Mouse (Mus musculus): Measurements from ENCODE around the gene Cux2. TPM values are rescaled to one million over a fixed set of nuclear protein-coding genes. Genes with fewer than 3 reads are reported as not detected.

Cux2 gene
- polyA plus RNA-seq, 1 experiment from 2014 or later, result 4.1 TPM

DNA sequence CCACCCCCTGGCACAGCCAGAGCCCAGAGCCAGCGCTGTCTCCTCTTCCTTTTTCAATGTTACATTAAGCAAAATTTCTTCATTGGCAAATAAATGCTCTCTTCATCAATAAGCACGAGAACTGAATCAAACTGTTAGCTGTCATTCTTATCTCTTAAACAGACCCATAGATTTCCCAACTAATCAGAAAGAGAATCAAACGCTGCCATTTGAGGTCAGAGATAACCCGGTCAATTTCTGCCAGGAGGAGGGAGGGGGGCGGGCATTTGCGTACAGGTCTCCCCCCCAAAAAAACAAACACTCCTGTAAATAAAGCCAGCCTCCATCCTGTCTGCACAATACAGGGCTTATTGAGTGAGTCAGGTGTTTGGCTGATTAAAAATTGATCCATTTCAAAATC, 33.2 kb downstream of the Cux2 start:
- H3K27ac ChIP-seq (replicated peaks), result no peak overlapping the region
- H3K4me1 ChIP-seq, result 0 out of 2 replicates have a peak, but pooled peaks cover 5% of the 10 kb centered on the region
- no peak overlapping the region for H3K9ac ChIP-seq
- no peak overlapping the region for H3K4me2 ChIP-seq (replicated peaks)
- WGBS, result 77% methylated on average over 6 of the region's 6 CpGs
- no peaks in the 10 kb centered on the region for H3K9me3 ChIP-seq (replicated peaks)
- ATAC-seq (ENCODE audit: insufficient number of reproducible peaks, low FRiP score, low TSS enrichment, low read depth), result no peak
- H3K27me3 ChIP-seq, result no peaks in the 10 kb centered on the region
- H3K4me3 ChIP-seq (replicated peaks), result no peak overlapping the region
- no peaks in the 10 kb centered on the region for H3K36me3 ChIP-seq

DNA sequence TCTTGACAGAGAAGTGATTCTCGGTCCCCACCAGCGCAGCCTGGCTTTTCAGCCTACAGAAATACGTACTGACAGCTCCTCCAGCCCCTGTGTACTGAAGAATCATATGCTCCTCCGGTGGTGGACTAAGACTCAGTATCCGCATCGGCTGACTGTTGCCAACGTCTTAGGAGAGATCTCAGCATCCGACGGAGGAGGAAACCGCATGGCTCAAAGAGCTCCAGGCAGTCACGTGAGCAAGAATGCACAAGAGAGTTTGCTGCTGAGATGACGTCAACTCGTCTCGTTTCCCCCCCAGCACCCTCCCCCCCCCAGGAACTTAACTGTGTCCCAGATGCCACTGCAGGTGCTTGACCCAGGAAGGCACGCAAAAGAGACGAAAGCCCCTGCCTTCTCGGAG, 34.8 kb downstream of the Cux2 start:
- Histone ChIP-seq H3K27me3 (no peaks in the 10 kb centered on the region), H3K4me2 (replicated peaks) (no peak overlapping the region), H3K27ac (replicated peaks) (no peak overlapping the region), H3K9ac (no peak overlapping the region), H3K9me3 (replicated peaks) (no peaks in the 10 kb centered on the region), H3K4me3 (replicated peaks) (no peak overlapping the region), H3K36me3 (no peaks in the 10 kb centered on the region), H3K4me1 (0 out of 2 replicates have a peak, but pooled peaks cover 5% of the 10 kb centered on the region)
- 68% methylated on average over 17 of the region's 17 CpGs for WGBS
- no peak for ATAC-seq (ENCODE audit: insufficient number of reproducible peaks, low FRiP score, low TSS enrichment, low read depth)

GRCm38 (mm10) chr5:122014671-122015070, 35.2 kb downstream of the Cux2 start:
- Histone ChIP-seq H3K27me3 (no peaks in the 10 kb centered on the region), H3K9ac (no peak overlapping the region), H3K36me3 (no peaks in the 10 kb centered on the region), H3K4me3 (replicated peaks) (no peak overlapping the region), H3K4me1 (0 out of 2 replicates have a peak, but pooled peaks cover 5% of the 10 kb centered on the region), H3K9me3 (replicated peaks) (no peaks in the 10 kb centered on the region), H3K27ac (replicated peaks) (no peak overlapping the region), H3K4me2 (replicated peaks) (no peak overlapping the region)
- 83% methylated on average over 8 of the region's 8 CpGs for WGBS
- ATAC-seq (ENCODE audit: insufficient number of reproducible peaks, low FRiP score, low TSS enrichment, low read depth), result no peak

DNA sequence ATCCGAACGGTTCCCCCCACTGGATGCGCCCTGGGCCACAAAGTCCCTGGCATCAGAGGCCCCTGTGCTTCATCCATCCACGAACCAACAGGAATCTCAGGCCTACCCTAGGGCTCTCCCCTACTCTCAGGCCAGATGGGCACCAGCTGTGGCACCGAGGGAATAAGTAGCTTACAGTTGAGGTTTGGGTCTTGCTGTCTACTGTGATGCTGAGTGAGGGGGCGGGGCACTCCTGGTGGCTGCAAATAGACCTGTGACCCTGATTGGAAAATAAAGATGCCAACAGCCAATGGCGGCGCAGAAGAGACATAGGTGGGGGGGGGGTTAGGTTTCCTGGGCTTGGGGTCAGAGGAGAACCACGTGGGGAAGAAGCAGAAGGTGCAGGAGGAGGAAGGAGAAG, 38.6 kb downstream of the Cux2 start:
- H3K27ac ChIP-seq (replicated peaks), result no peak overlapping the region
- no peak overlapping the region for H3K9ac ChIP-seq
- no peaks in the 10 kb centered on the region for H3K36me3 ChIP-seq
- H3K27me3 ChIP-seq, result no peaks in the 10 kb centered on the region
- no peak for ATAC-seq (ENCODE audit: insufficient number of reproducible peaks, low FRiP score, low TSS enrichment, low read depth)
- H3K9me3 ChIP-seq (replicated peaks), result no peaks in the 10 kb centered on the region
- no peak overlapping the region for H3K4me3 ChIP-seq (replicated peaks)
- WGBS, result 26% methylated on average over 9 of the region's 9 CpGs
- no peaks in the 10 kb centered on the region for H3K4me1 ChIP-seq
- no peak overlapping the region for H3K4me2 ChIP-seq (replicated peaks)

- WGBS, result 81% methylated on average over 10 of the region's 10 CpGs
- H3K9me3 ChIP-seq (replicated peaks), result no peaks in the 10 kb centered on the region; the same call in 1 of the 2 replicates
- H3K9ac ChIP-seq, result no peak overlapping the region
- no peak for ATAC-seq (ENCODE audit: insufficient number of reproducible peaks, low FRiP score, low TSS enrichment, low read depth)
- H3K27ac ChIP-seq (replicated peaks), result no peak overlapping the region
- no peak overlapping the region for H3K4me2 ChIP-seq (replicated peaks)
- H3K27me3 ChIP-seq, result no peaks in the 10 kb centered on the region
- no peaks in the 10 kb centered on the region for H3K4me1 ChIP-seq
- H3K36me3 ChIP-seq, result no peaks in the 10 kb centered on the region
- H3K4me3 ChIP-seq (replicated peaks), result no peak overlapping the region
Measured at GRCm38 (mm10) chr5:122007946-122008441, 41.9 kb downstream of the Cux2 start.

DNA sequence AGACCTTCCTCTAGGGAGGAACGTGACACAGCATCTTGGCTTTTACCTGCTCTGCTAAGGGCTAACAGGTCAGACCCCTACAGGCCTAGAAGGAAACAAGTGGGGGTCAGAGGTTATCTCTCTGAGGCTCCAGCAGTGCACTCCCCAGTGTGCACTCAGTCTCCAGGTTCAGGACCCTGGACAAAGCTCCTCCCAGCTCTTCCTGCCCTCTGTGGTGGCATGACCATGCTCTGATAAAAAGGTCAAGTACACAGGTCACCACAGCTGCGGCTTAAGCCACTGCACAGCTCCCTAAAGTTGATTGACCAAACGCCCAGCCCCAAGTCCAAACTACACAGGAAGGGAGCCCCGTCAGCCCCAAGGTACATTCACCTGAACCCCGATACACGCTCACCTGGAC, 46.4 kb downstream of the Cux2 start:
- WGBS, result 60% methylated on average over 6 of the region's 6 CpGs
- no peak for ATAC-seq (ENCODE audit: insufficient number of reproducible peaks, low FRiP score, low TSS enrichment, low read depth)
- H3K9ac ChIP-seq, result no peak overlapping the region
- no peaks in the 10 kb centered on the region for H3K27me3 ChIP-seq
- H3K9me3 ChIP-seq (replicated peaks), result no peaks in the 10 kb centered on the region; the same call in 1 of the 2 replicates
- no peak overlapping the region for H3K4me3 ChIP-seq (replicated peaks)
- H3K27ac ChIP-seq (replicated peaks), result no peak overlapping the region
- H3K4me1 ChIP-seq, result 0 out of 2 replicates have a peak, but pooled peaks cover 2% of the 10 kb centered on the region
- no peak overlapping the region for H3K4me2 ChIP-seq (replicated peaks)
- no peaks in the 10 kb centered on the region for H3K36me3 ChIP-seq

DNA sequence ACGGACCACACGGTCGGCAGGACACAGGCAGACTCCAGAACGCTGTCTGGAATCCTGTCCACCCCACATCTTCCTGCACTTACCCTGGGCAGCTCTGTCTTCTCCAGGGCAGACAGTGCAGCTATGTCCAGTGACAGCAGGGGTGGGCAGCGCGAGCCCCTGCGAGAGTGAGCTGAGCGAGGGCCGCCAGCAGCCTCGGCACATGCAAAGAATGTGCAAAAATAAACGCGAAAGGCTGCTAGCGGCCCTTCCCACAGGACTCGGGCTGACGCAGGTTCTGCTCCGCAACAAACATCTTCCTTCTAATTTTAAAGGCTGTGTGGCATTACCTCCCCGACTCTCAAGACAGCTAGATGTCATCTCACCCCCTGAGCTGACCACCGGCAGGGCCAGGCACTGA, 47.8 kb downstream of the Cux2 start:
- Histone ChIP-seq H3K9me3 (replicated peaks) (no peaks in the 10 kb centered on the region; the same call in 1 of the 2 replicates), H3K36me3 (no peaks in the 10 kb centered on the region), H3K27ac (replicated peaks) (no peak overlapping the region), H3K4me2 (replicated peaks) (no peak overlapping the region), H3K4me3 (replicated peaks) (no peak overlapping the region), H3K27me3 (no peaks in the 10 kb centered on the region), H3K9ac (no peak overlapping the region), H3K4me1 (0 out of 2 replicates have a peak, but pooled peaks cover 2% of the 10 kb centered on the region)
- ATAC-seq (ENCODE audit: insufficient number of reproducible peaks, low FRiP score, low TSS enrichment, low read depth), result no peak
- WGBS, result 71% methylated on average over 18 of the region's 18 CpGs

DNA sequence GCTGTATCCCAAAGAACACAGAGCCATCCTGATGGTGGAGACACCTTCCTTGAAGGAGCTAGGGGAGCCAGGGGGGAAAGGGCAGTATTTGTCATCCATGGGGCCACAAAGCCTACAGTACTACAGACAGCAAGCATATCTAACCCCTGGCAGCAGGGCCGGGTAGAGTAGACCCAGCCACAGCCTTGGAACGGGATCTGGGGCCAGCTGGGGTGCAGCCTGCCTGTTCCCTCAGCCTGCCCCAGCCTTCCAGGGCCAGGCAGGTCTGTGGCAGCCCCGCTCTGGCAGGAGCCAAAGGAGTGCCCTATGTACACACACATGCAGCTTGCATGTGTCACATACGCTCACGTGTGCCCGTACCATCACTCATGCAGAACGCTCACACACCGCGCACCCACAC, 48.6 kb downstream of the Cux2 start:
- 0 out of 2 replicates have a peak, but pooled peaks cover 2% of the 10 kb centered on the region for H3K4me1 ChIP-seq

DNA sequence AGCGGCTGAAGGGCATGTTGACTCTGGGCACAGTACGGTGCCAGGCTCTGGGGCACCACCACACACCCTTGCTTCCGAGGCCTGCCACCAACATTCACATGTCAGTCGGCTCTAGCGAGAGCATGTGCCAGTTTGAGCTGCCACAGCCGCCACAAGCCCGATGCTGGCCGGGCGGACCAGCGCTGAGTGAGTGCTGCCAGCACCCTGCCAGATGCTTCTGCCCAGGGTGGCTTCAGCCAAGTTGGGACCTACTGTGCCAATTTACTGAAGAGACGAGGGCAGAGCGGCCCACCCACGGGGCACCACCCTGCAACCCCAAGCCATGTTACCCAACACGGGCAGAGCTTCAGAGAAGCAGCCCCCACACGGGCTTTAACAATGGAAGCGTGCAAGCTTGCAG, 49.5 kb downstream of the Cux2 start:
- Histone ChIP-seq H3K9me3 (replicated peaks) (no peaks in the 10 kb centered on the region; the same call in 1 of the 2 replicates), H3K4me1 (0 out of 2 replicates have a peak, but pooled peaks cover 2% of the 10 kb centered on the region), H3K36me3 (no peaks in the 10 kb centered on the region), H3K4me2 (replicated peaks) (no peak overlapping the region), H3K9ac (no peak overlapping the region), H3K27ac (replicated peaks) (no peak overlapping the region), H3K27me3 (0 out of 2 replicates have a peak, but pooled peaks cover 3% of the 10 kb centered on the region), H3K4me3 (replicated peaks) (no peak overlapping the region)
- ATAC-seq (ENCODE audit: insufficient number of reproducible peaks, low FRiP score, low TSS enrichment, low read depth), result no peak
- WGBS, result 82% methylated on average over 16 of the region's 16 CpGs

More for the DNA sequence above, 48.6 kb downstream of the Cux2 start:
- no peaks in the 10 kb centered on the region for H3K36me3 ChIP-seq
- no peak overlapping the region for H3K9ac ChIP-seq
- H3K27ac ChIP-seq (replicated peaks), result no peak overlapping the region
- ATAC-seq (ENCODE audit: insufficient number of reproducible peaks, low FRiP score, low TSS enrichment, low read depth), result no peak
- H3K4me2 ChIP-seq (replicated peaks), result no peak overlapping the region
- H3K9me3 ChIP-seq (replicated peaks), result no peaks in the 10 kb centered on the region; the same call in 1 of the 2 replicates
- no peak overlapping the region for H3K4me3 ChIP-seq (replicated peaks)
- H3K27me3 ChIP-seq, result no peaks in the 10 kb centered on the region
- 86% methylated on average over 9 of the region's 9 CpGs for WGBS

DNA sequence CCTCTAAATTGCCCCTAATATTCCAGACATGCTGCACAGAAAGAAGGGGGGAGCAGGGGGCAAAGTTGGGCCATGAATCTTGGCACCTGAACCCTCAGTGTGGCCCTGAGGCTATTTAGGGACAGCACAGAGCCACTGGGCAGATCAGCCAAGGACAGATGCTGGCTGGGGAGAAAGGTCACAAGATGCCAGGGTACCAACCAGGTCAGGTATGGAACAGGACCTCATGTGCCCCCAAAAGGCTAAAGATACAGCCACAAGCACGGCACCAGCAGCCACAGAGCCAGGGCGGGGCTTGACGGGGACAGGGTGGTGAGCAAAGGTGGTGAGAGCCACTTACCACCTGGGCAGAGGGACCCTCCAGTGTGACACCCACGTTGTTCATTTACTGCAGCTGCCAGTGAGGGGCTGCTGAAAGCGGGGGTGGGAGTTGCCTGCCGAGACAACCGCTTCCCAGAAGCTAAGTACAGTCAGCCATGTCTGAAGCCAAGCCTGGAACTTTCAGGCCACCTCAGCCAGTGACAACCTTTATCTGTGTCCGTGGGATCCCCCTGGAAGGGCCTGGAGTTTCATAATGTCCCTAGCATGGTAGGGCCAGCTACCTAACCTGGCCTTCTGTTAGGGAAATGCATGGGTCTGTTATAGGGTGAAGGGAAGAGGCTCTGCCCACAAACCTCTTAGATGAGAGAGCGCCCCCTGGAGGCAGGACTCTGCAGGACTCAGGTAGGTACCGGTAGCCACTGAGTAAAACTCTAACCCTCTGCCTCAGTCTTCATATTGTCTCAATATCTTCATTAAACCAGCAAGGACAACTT, 50.7 kb downstream of the Cux2 start:
- Histone ChIP-seq H3K9ac (no peak overlapping the region), H3K4me1 (0 out of 2 replicates have a peak, but pooled peaks cover 2% of the 10 kb centered on the region), H3K27ac (replicated peaks) (no peak overlapping the region), H3K4me2 (replicated peaks) (no peak overlapping the region), H3K4me3 (replicated peaks) (no peak overlapping the region), H3K27me3 (0 out of 2 replicates have a peak, but pooled peaks cover 3% of the 10 kb centered on the region), H3K36me3 (no peaks in the 10 kb centered on the region), H3K9me3 (replicated peaks) (no peaks in the 10 kb centered on the region)
- 55% methylated on average over 10 of the region's 10 CpGs for WGBS
- no peak for ATAC-seq (ENCODE audit: insufficient number of reproducible peaks, low FRiP score, low TSS enrichment, low read depth)

GRCm38 (mm10) chr5:121998281-121998680, 51.6 kb downstream of the Cux2 start:
- H3K4me2 ChIP-seq (replicated peaks), result no peak overlapping the region
- H3K4me1 ChIP-seq, result 0 out of 2 replicates have a peak, but pooled peaks cover 2% of the 10 kb centered on the region
- H3K9ac ChIP-seq, result no peak overlapping the region
- 71% methylated on average over 7 of the region's 7 CpGs for WGBS
- H3K27ac ChIP-seq (replicated peaks), result no peak overlapping the region
- no peaks in the 10 kb centered on the region for H3K36me3 ChIP-seq
- 0 out of 2 replicates have a peak, but pooled peaks cover 3% of the 10 kb centered on the region for H3K27me3 ChIP-seq
- H3K9me3 ChIP-seq (replicated peaks), result no peaks in the 10 kb centered on the region
- no peak for ATAC-seq (ENCODE audit: insufficient number of reproducible peaks, low FRiP score, low TSS enrichment, low read depth)
- H3K4me3 ChIP-seq (replicated peaks), result no peak overlapping the region

Measured in embryonic facial prominence, embryonic 15.5 days (tissue).